Mouse (Mus musculus): ENCODE measurements around the gene Ccdc107.

DNA sequence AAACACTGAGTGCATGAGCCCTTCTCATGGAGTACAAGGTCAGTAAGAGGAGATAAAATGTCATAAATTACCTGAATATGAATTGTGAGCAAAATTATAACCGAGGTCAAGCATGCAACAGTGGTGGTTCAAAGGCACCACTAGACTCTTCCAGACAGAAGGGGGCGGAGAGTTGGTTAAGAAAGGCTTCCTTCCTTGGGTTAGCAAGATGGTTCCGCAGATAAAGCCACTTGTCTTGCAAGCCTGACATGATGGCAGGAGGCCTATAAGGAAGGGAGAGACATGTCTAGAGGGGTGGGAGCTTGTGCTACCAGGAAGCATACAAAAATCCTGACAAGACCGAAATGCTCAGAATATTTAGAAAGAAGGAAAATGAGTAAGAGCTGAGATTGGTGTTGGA lies 11.6 kb downstream of the Ccdc107 start:
- TF ChIP-seq RCOR1 (conservative IDR thresholded peaks at IDR 0.05; ENCODE audit: low read depth, low read length) = no peak
- no peak for TF ChIP-seq EP300 (IDR thresholded peaks at IDR 0.05; ENCODE audit: low read length)
- TF ChIP-seq ZKSCAN1 (IDR thresholded peaks at IDR 0.05; ENCODE audit: borderline replicate concordance, low read depth, low read length) = no peak
- TF ChIP-seq CTCF (conservative IDR thresholded peaks at IDR 0.05 in 1 of 2, IDR thresholded peaks at IDR 0.05 in 1 of 2; ENCODE audit: low read depth in 2 of 2, low read length in 2 of 2) = no peak
- TF ChIP-seq ETS1 (conservative IDR thresholded peaks at IDR 0.05; ENCODE audit: low read depth, low read length) = no peak
- no peak for TF ChIP-seq MEF2A (IDR thresholded peaks at IDR 0.05; ENCODE audit: borderline replicate concordance, low read depth, low read length)
